Mouse (Mus musculus) kidney, embryonic 16.5 days (tissue): ENCODE measurements around the gene Gap43. TPM values are rescaled to one million over a fixed set of nuclear protein-coding genes. Genes with fewer than 3 reads are reported as not detected.

Source experiments
- ATAC-seq: fragments of 200-750 bp; cut with Nextera tagmentation; 2 replicates; pipeline ENCODE4 v1.8.0; 2017; ENCODE audit warnings: moderate TSS enrichment; ENCODE audit not compliant: low FRiP score, low TSS enrichment
- H3K27ac ChIP-seq: fragments of 300-500 bp; sonication (generic); 2 replicates; pipeline ENCODE4 v1.5.1; 2014; ENCODE audit warnings: low read length
- H3K27me3 ChIP-seq: fragments of 300-500 bp; sonication (generic); 2 replicates; pipeline ENCODE4 v1.6.1; 2014; ENCODE audit warnings: low read length, control low read depth, mixed read lengths; ENCODE audit not compliant: insufficient read depth
- H3K36me3 ChIP-seq: fragments of 300-500 bp; sonication (generic); 2 replicates; pipeline ENCODE4 v1.6.1; 2014; ENCODE audit warnings: low read length, control low read depth, mixed read lengths; ENCODE audit not compliant: insufficient read depth
- H3K4me1 ChIP-seq: fragments of 300-500 bp; sonication (generic); 2 replicates; pipeline ENCODE4 v1.6.1; 2014; ENCODE audit warnings: low read length, control low read depth, mixed read lengths; ENCODE audit not compliant: insufficient read depth
- H3K4me2 ChIP-seq: fragments of 300-500 bp; sonication (generic); replicated peaks from 2 replicates; pipeline ENCODE4 v1.6.1; 2014; ENCODE audit warnings: low read depth, low read length
- H3K4me3 ChIP-seq: fragments of 300-500 bp; sonication (generic); 2 replicates; pipeline ENCODE4 v1.5.1; 2014; ENCODE audit warnings: mild to moderate bottlenecking, low read length
- H3K9ac ChIP-seq: fragments of 300-500 bp; sonication (generic); replicated peaks from 2 replicates; pipeline ENCODE4 v1.6.1; 2014; ENCODE audit warnings: low read length
- H3K9me3 ChIP-seq: fragments of 300-500 bp; sonication (generic); 2 replicates; pipeline ENCODE4 v1.6.1; 2016; ENCODE audit warnings: low read length, control low read depth
- WGBS: fragments of 180-500 bp; shearing (Covaris S2); extraction: QIAGEN DNeasy Blood & Tissue Kit; methylation state at CpG from one replicate; pipeline ENCODE4 v1.1.7; 2014; 5-methylcytosine and 5-hydroxymethylcytosine counted together
- polyA plus RNA-seq: library from polyadenylated mRNA; unstranded; fragments of >200 nt; fragmentation: Nextera tagmentation; extraction: Ambion mirVana; gene quantifications from 2 replicates; pipeline ENCODE4 v1.2.1, GENCODE M21; 2015

The Gap43 gene
- polyA plus RNA-seq, 1 experiment from 2014 or later = 17.0 TPM

GRCm38 (mm10) chr16:42308761-42309160 is 31.7 kb downstream of the Gap43 start:
- Histone ChIP-seq H3K9ac (no peak overlapping the region), H3K4me1 (no peaks in the 10 kb centered on the region), H3K27ac (no peak overlapping the region), H3K4me2 (no peak overlapping the region), H3K9me3 (no peaks in the 10 kb centered on the region), H3K27me3 (no peaks in the 10 kb centered on the region), H3K36me3 (no peaks in the 10 kb centered on the region), H3K4me3 (no peak overlapping the region)
- no peak for ATAC-seq
- WGBS = 68% methylated on average over 1 of the region's 1 CpGs

GRCm38 (mm10) chr16:42305934-42306701 is 34.3 kb downstream of the Gap43 start:
- Histone ChIP-seq H3K27ac (peak overlapping the region; percentile 44; the same call in 1 of the 2 replicates), H3K4me3 (peak overlapping the region; percentile 34), H3K27me3 (no peaks in the 10 kb centered on the region), H3K4me1 (no peaks in the 10 kb centered on the region), H3K36me3 (no peaks in the 10 kb centered on the region), H3K4me2 (peak overlapping the region; percentile 54), H3K9ac (peak overlapping the region; percentile 55), H3K9me3 (no peaks in the 10 kb centered on the region)
- 4% methylated on average over 14 of the region's 14 CpGs for WGBS
- ATAC-seq = peak; percentile 95

- Histone ChIP-seq H3K9me3 (no peaks in the 10 kb centered on the region), H3K4me2 (no peak overlapping the region), H3K36me3 (no peaks in the 10 kb centered on the region), H3K4me3 (no peak overlapping the region), H3K27ac (no peak overlapping the region), H3K9ac (no peak overlapping the region), H3K4me1 (no peaks in the 10 kb centered on the region), H3K27me3 (no peaks in the 10 kb centered on the region)
- 62% methylated on average over 6 of the region's 6 CpGs for WGBS
- ATAC-seq = no peak
These were observed 37.0 kb downstream of the Gap43 start for GRCm38 (mm10) chr16:42303461-42303860.

- H3K27ac ChIP-seq = no peak overlapping the region
- no peak overlapping the region for H3K4me2 ChIP-seq
- H3K27me3 ChIP-seq = no peaks in the 10 kb centered on the region
- H3K36me3 ChIP-seq = no peaks in the 10 kb centered on the region
- ATAC-seq = no peak
- H3K4me1 ChIP-seq = no peaks in the 10 kb centered on the region
- H3K9me3 ChIP-seq = no peaks in the 10 kb centered on the region
- no peak overlapping the region for H3K9ac ChIP-seq
- WGBS = 93% methylated on average over 5 of the region's 5 CpGs
- no peak overlapping the region for H3K4me3 ChIP-seq
These were observed 46.0 kb downstream of the Gap43 start for GRCm38 (mm10) chr16:42294481-42294880.

GRCm38 (mm10) chr16:42294056-42294455 is 46.4 kb downstream of the Gap43 start:
- Histone ChIP-seq H3K4me1 (no peaks in the 10 kb centered on the region), H3K4me2 (no peak overlapping the region), H3K4me3 (no peak overlapping the region), H3K27me3 (no peaks in the 10 kb centered on the region), H3K27ac (no peak overlapping the region), H3K36me3 (no peaks in the 10 kb centered on the region), H3K9me3 (no peaks in the 10 kb centered on the region), H3K9ac (no peak overlapping the region)
- 83% methylated on average over 2 of the region's 2 CpGs for WGBS
- no peak for ATAC-seq

GRCm38 (mm10) chr16:42291572-42291971 is 48.9 kb downstream of the Gap43 start:
- WGBS = 75% methylated on average over 8 of the region's 8 CpGs

GRCm38 (mm10) chr16:42284005-42284404 is 56.4 kb downstream of the Gap43 start:
- H3K36me3 ChIP-seq = no peaks in the 10 kb centered on the region
- no peak for ATAC-seq
- WGBS = 66% methylated on average over 3 of the region's 3 CpGs
- H3K4me2 ChIP-seq = no peak overlapping the region
- H3K4me3 ChIP-seq = no peak overlapping the region
- H3K4me1 ChIP-seq = no peaks in the 10 kb centered on the region
- no peaks in the 10 kb centered on the region for H3K9me3 ChIP-seq
- no peak overlapping the region for H3K27ac ChIP-seq
- H3K9ac ChIP-seq = no peak overlapping the region
- no peaks in the 10 kb centered on the region for H3K27me3 ChIP-seq

More at GRCm38 (mm10) chr16:42291572-42291971, 48.9 kb downstream of the Gap43 start:
- Histone ChIP-seq H3K36me3 (no peaks in the 10 kb centered on the region), H3K27me3 (no peaks in the 10 kb centered on the region), H3K27ac (no peak overlapping the region), H3K4me1 (no peaks in the 10 kb centered on the region), H3K9me3 (no peaks in the 10 kb centered on the region), H3K4me2 (no peak overlapping the region), H3K4me3 (no peak overlapping the region), H3K9ac (no peak overlapping the region)
- ATAC-seq = no peak

GRCm38 (mm10) chr16:42277713-42278112 is 62.7 kb downstream of the Gap43 start:
- ATAC-seq = no peak
- 92% methylated on average over 2 of the region's 2 CpGs for WGBS
- no peak overlapping the region for H3K4me3 ChIP-seq

GRCm38 (mm10) chr16:42277268-42277667 is 63.2 kb downstream of the Gap43 start:
- Histone ChIP-seq H3K9ac (no peak overlapping the region), H3K27ac (no peak overlapping the region), H3K36me3 (no peaks in the 10 kb centered on the region), H3K9me3 (no peaks in the 10 kb centered on the region), H3K27me3 (no peaks in the 10 kb centered on the region), H3K4me2 (no peak overlapping the region), H3K4me3 (no peak overlapping the region), H3K4me1 (0 out of 2 replicates have a peak, but pooled peaks cover 3% of the 10 kb centered on the region)
- 81% methylated on average over 8 of the region's 8 CpGs for WGBS
- ATAC-seq = no peak

More at GRCm38 (mm10) chr16:42277713-42278112, 62.7 kb downstream of the Gap43 start:
- H3K36me3 ChIP-seq = no peaks in the 10 kb centered on the region
- H3K9me3 ChIP-seq = no peaks in the 10 kb centered on the region
- 0 out of 2 replicates have a peak, but pooled peaks cover 3% of the 10 kb centered on the region for H3K4me1 ChIP-seq
- H3K4me2 ChIP-seq = no peak overlapping the region
- no peak overlapping the region for H3K9ac ChIP-seq
- H3K27me3 ChIP-seq = no peaks in the 10 kb centered on the region
- no peak overlapping the region for H3K27ac ChIP-seq
